Mouse (Mus musculus) G1E (cell line): Measurements from ENCODE around the gene Smarce1. TPM values are rescaled to one million over a fixed set of nuclear protein-coding genes. Genes with fewer than 3 reads are reported as not detected.

Experiments used
- ATAC-seq: 2 replicates; pipeline ENCODE4 v1.8.0; 2016; ENCODE audit warnings: mild to moderate bottlenecking; ENCODE audit not compliant: insufficient number of reproducible peaks, poor library complexity, low FRiP score, severe bottlenecking; ENCODE audit errors: extremely low read depth
- DNase-seq: peaks from one replicate; pipeline ENCODE4 v3.0.0; 2012; ENCODE audit warnings: low spot score
- H3K27me3 ChIP-seq: 2 replicates; pipeline ENCODE4 v1.6.1; 2012; ENCODE audit warnings: mild to moderate bottlenecking, low read length, inconsistent platforms; ENCODE audit not compliant: insufficient read depth
- H3K36me3 ChIP-seq: replicated peaks from 2 replicates; pipeline ENCODE3; 2012; ENCODE audit warnings: mild to moderate bottlenecking, inconsistent platforms
- H3K4me1 ChIP-seq: 2 replicates; pipeline ENCODE4 v1.6.1; 2012; ENCODE audit warnings: low read depth, low read length, inconsistent platforms, mixed read lengths; ENCODE audit not compliant: insufficient read depth
- H3K4me3 ChIP-seq: 2 replicates; pipeline ENCODE4 v1.5.1; 2012; ENCODE audit warnings: low read depth, mild to moderate bottlenecking, inconsistent platforms, low read length, moderate library complexity, mixed read lengths
- H3K9me3 ChIP-seq: replicated peaks from 2 replicates; pipeline ENCODE4 v1.6.1; 2012; ENCODE audit warnings: inconsistent platforms
- CTCF ChIP-seq: IDR thresholded peaks from 2 replicates; pipeline ENCODE4 v1.5.1; 2012; ENCODE audit warnings: low read depth, low read length, inconsistent platforms, mixed read lengths
- GATA1 ChIP-seq: IDR thresholded peaks from 2 replicates; pipeline ENCODE4 v1.6.1; 2012; ENCODE audit warnings: borderline replicate concordance, low read length, inconsistent platforms, mixed read lengths
- GATA2 ChIP-seq: IDR thresholded peaks from 2 replicates; pipeline ENCODE4 v1.6.1; 2012; ENCODE audit warnings: low read depth, low read length, inconsistent platforms, borderline replicate concordance
- POLR2AphosphoS5 ChIP-seq: IDR thresholded peaks from 2 replicates; pipeline ENCODE4 v1.6.1; 2012; ENCODE audit warnings: low read depth, low read length, inconsistent platforms; ENCODE audit not compliant: insufficient replicate concordance
- TAL1 ChIP-seq: conservative IDR thresholded peaks from 2 replicates; pipeline ENCODE4 v1.6.1; 2012; ENCODE audit warnings: low read depth, low read length, inconsistent platforms, mixed read lengths
- polyA plus RNA-seq: library from polyadenylated mRNA; stranded (reverse); fragments of >175 nt; gene quantifications from 2 replicates; pipeline ENCODE4 v1.2.3, GENCODE M21; 2012
- total RNA-seq, 2 experiments: library from RNA; stranded (forward) in 1 of 2; stranded (reverse) in 1 of 2; fragments of 200-1000 nt in 1 of 2; fragments of >200 nt in 1 of 2; fragmentation: Nextera tagmentation in 1 of 2; gene quantifications; 2 replicates each; pipeline ENCODE4 v1.2.3; 2014 to 2017

The Smarce1 gene
- total and polyA plus RNA-seq, 3 experiments = 160 to 391 (median 168) TPM

DNA sequence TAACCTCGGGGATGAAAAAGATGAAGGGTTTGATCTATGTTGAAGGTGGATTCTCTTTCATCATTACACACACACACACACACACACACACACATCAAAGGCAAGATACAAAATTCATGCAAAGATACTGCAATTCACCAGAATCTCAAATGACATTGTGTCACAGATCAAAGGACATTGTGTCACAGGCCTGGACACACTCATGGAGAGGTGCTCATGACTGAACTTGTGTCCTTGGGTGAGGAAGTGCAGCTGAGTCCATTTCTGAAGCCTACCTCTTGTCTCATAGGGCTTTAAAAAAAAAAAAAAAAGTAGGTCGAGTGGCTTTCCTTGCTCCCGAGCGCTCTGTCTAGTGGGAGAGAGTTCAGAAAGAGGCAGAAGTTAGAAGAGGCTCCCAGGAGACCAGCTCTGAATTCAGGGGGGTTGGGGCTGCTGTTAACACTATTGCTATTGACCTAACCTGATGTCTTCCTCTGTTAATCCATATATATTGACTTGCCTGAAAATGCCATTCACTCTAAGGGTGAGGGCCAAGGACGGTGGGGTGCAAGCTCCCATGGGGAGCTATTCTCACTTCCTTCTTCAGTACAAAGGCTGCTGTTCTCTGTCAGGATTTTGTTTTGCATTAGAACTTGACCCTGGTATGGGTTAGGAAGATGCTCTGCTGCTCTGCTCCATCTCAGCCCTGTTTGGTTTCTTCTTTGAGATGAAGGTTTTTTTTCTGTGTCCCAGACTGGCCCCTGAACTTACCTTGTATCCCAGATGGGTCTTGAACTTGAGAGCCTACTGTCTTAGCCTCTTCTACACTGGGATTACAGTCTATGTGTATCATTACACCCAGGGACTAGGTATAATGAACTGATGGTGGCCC is 53.5 kb downstream of the Smarce1 start:
- H3K27me3 ChIP-seq = peaks cover 18% of the 10 kb centered on the region
- DNase-seq = no peak
- no peak for TF ChIP-seq GATA1
- TF ChIP-seq CTCF = no peak
- no peak for TF ChIP-seq POLR2AphosphoS5
- TF ChIP-seq TAL1 = no peak
- TF ChIP-seq GATA2 = no peak
- no peak overlapping the region for H3K4me3 ChIP-seq
- H3K9me3 ChIP-seq = no peaks in the 10 kb centered on the region
- no peaks in the 10 kb centered on the region for H3K4me1 ChIP-seq
- no peak for ATAC-seq
- H3K36me3 ChIP-seq = no peaks in the 10 kb centered on the region

DNA sequence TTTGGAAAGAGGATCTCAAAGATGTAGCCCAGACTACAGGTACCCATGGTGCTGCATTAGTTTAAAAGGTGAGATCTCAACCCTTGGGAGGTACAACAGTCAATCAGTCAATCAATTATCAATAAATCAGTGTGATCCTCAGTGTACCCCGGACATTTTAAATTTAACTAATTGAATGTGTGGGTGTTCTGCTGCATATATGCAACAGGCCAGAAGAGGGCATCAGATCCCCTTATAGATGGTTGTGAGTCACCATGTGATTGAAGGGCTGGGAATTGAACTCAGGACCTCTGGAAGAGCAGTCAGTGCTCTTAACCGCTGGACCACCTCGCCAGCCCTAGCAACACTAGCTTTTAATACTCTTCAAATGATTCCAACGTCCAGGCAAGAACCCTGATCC is 58.8 kb downstream of the Smarce1 start:
- ATAC-seq (no peak), DNase-seq (no peak)
- Histone ChIP-seq H3K27me3 (peaks cover 29% of the 10 kb centered on the region), H3K36me3 (no peaks in the 10 kb centered on the region), H3K4me1 (no peaks in the 10 kb centered on the region), H3K4me3 (no peak overlapping the region), H3K9me3 (no peaks in the 10 kb centered on the region)
- TF ChIP-seq POLR2AphosphoS5 (no peak), GATA2 (no peak), GATA1 (no peak), CTCF (no peak), TAL1 (no peak)

DNA sequence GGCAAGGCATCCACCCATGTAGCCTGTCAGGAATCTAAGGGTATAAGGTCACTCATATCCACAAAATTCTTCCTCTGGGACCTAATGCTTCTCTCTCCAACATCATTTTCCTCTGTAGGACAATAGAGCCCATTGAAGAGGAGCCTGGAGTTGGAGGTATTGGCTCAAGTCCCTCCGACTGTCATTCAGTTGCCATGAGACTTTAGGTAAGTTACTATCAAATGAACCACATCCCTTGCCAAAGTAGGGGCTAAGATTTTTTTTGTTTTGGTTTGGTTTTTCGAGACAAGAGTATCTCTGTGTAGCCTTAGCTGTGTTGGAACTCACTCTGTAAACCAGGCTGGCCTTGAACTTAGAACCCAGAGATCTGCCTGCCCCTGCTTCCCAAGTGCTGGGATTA is 59.4 kb downstream of the Smarce1 start:
- peaks cover 31% of the 10 kb centered on the region for H3K27me3 ChIP-seq
- H3K4me3 ChIP-seq = no peak overlapping the region
- no peaks in the 10 kb centered on the region for H3K4me1 ChIP-seq
- no peaks in the 10 kb centered on the region for H3K36me3 ChIP-seq
- TF ChIP-seq CTCF = no peak
- TF ChIP-seq POLR2AphosphoS5 = no peak
- ATAC-seq (no peak), DNase-seq (no peak)
- no peaks in the 10 kb centered on the region for H3K9me3 ChIP-seq

DNA sequence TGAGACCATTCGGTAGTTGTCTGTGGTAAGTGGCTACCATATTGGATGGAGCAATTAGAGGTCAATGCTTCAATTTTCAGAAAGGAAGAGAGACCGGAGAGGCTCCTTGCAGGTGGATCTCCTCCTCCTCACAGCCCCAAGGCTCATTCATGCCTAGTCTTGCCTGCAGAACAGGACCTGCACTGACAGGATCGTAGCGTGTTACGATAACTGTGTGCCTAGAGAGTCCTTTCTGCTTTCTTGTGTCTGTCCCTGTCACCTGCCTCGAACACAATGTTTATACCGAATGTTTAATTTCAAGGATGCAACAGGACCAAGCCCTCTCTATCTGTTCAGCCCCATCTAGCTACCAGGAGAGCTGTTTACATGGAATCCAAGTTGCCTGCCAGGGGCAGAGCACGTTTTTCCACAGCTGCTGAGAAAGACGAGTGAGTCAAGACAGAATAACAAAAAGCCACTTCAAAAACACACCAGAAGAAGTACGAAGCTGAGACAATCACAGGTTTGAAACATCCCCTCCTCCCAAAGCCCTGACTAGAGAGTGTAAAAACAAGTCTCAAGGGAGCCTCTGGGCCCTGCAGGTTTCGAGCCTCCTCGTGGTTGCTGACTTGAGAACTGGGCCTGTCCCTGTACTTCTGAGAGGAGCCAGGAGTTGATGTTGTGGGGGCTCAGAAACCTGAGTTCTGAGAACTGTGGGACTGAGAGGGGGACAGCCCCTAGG is 60.1 kb downstream of the Smarce1 start:
- no peak for TF ChIP-seq GATA2
- TF ChIP-seq CTCF = no peak
- TF ChIP-seq POLR2AphosphoS5 = no peak
- TF ChIP-seq GATA1 = no peak
- no peak for TF ChIP-seq TAL1
- no peak for DNase-seq
- Histone ChIP-seq H3K27me3 (peaks cover 34% of the 10 kb centered on the region), H3K9me3 (no peaks in the 10 kb centered on the region), H3K36me3 (no peaks in the 10 kb centered on the region), H3K4me1 (no peaks in the 10 kb centered on the region), H3K4me3 (no peak overlapping the region)
- ATAC-seq = no peak

DNA sequence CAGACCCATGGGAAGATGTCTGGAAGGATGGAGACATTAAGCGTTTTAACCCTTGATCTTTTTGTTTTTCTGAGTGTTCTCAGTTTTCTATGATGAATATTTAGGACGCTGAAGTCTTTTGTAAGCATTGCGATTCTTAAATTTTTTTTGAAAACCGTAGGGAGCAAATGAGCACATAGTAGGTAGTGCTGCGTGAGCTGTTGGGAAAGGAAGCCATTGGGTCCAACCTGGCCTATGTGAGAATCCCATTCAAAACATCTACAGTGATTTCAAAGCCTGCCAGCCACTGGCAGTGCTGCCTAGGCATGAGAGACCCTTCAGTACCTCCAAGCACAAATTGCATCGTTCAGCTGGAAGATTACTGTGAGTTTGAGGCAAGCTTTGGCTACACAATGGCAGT is 60.8 kb downstream of the Smarce1 start:
- no peak for DNase-seq
- Histone ChIP-seq H3K4me3 (no peak overlapping the region), H3K27me3 (peaks cover 34% of the 10 kb centered on the region), H3K9me3 (no peaks in the 10 kb centered on the region), H3K36me3 (no peaks in the 10 kb centered on the region), H3K4me1 (no peaks in the 10 kb centered on the region)
- ATAC-seq = no peak
- no peak for TF ChIP-seq GATA2
- TF ChIP-seq TAL1 = no peak
- TF ChIP-seq GATA1 = no peak
- no peak for TF ChIP-seq POLR2AphosphoS5
- TF ChIP-seq CTCF = no peak

DNA sequence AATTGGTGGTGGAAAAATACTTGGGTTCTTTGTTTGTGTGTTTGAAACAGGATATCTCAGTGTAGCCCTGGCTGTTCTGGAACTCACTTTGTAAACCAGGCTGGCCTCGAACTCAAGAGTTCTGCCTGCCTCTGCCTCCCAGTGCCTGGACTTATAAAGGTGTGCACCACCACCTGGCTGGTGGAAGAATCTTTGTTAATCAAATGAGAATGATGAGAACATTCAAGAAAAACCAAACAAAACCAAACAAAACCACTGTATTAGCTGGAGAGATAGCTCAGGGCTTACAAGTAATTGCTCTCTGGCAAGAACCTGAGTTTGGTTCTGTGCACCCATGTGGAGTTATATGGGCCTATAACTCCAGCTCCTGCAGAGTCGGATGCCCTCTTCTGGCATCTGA is 61.4 kb downstream of the Smarce1 start:
- DNase-seq (no peak), ATAC-seq (no peak)
- Histone ChIP-seq H3K27me3 (peaks cover 34% of the 10 kb centered on the region), H3K4me1 (no peaks in the 10 kb centered on the region), H3K9me3 (no peaks in the 10 kb centered on the region), H3K36me3 (no peaks in the 10 kb centered on the region), H3K4me3 (no peak overlapping the region)
- no peak for TF ChIP-seq CTCF
- no peak for TF ChIP-seq GATA1
- TF ChIP-seq GATA2 = no peak
- TF ChIP-seq POLR2AphosphoS5 = no peak
- no peak for TF ChIP-seq TAL1
